Mouse (Mus musculus): ENCODE measurements at regions not wholly inside any gene's neighbourhood (a gene's known extent, or its start where the extent isn't known, plus 50 kb on each side); places are given as distances from the start of the nearest gene placed in this dataset.

- no peak for TF ChIP-seq CTCF (IDR thresholded peaks at IDR 0.05; ENCODE audit: control insufficient read depth, insufficient read depth, insufficient replicate concordance, low read depth, low read length)
- TF ChIP-seq POLR2A (IDR thresholded peaks at IDR 0.05; ENCODE audit: control insufficient read depth, low read depth, low read length) = no peak
Observed at GRCm38 (mm10) chr15:93133379-93133778, 141.6 kb downstream of the Gxylt1 start.
